Mouse (Mus musculus) heart, adult 2 months (tissue): ENCODE data around the gene Actbl2. TPM values are rescaled to one million over a fixed set of nuclear protein-coding genes. Genes with fewer than 3 reads are reported as not detected.

Source experiments
- DNase-seq, 2 experiments: peaks; one replicate each; pipeline ENCODE4 v3.0.0; 2021
- H3K27ac ChIP-seq: fragments of 200-600 bp; 2 replicates; pipeline ENCODE4 v1.8.1; 2022
- H3K27me3 ChIP-seq: fragments of 200-500 bp; 2 replicates; pipeline ENCODE4 v1.6.1; 2012; ENCODE audit warnings: mild to moderate bottlenecking, low read length, inconsistent platforms, mixed read lengths; ENCODE audit not compliant: control insufficient read depth, insufficient read depth
- H3K36me3 ChIP-seq: fragments of 200-500 bp; 2 replicates; pipeline ENCODE4 v1.6.1; 2012; ENCODE audit warnings: low read length, inconsistent platforms; ENCODE audit not compliant: control insufficient read depth, insufficient read depth
- H3K4me1 ChIP-seq: fragments of 200-500 bp; 2 replicates; pipeline ENCODE4 v1.6.1; 2011; ENCODE audit warnings: low read length; ENCODE audit not compliant: control insufficient read depth, insufficient read depth
- H3K4me3 ChIP-seq: fragments of 200-600 bp; 2 replicates; pipeline ENCODE4 v1.8.1; 2022
- H3K79me2 ChIP-seq: fragments of 200-500 bp; replicated peaks from 2 replicates; pipeline ENCODE4 v1.6.1; 2012; ENCODE audit warnings: mild to moderate bottlenecking, inconsistent platforms, low read length, moderate library complexity, mixed read lengths; ENCODE audit not compliant: control insufficient read depth, insufficient read depth
- H3K9ac ChIP-seq: fragments of 200-500 bp; 2 replicates; pipeline ENCODE4 v1.6.1; 2012; ENCODE audit warnings: low read depth, mild to moderate bottlenecking, control low read depth, inconsistent platforms, low read length, mixed read lengths
- CTCF ChIP-seq: fragments of 200-600 bp; IDR thresholded peaks from 2 replicates; pipeline ENCODE4 v1.8.1; 2022; ENCODE audit warnings: antibody characterized with exemption, mild to moderate bottlenecking, moderate library complexity
- EP300 ChIP-seq: fragments of 200-500 bp; IDR thresholded peaks from 2 replicates; pipeline ENCODE4 v1.6.1; 2011; ENCODE audit warnings: low read depth, low read length, control low read depth; ENCODE audit not compliant: insufficient read depth
- POLR2A ChIP-seq: fragments of 200-500 bp; IDR thresholded peaks from 2 replicates; pipeline ENCODE4 v1.6.1; 2011; ENCODE audit warnings: mild to moderate bottlenecking, low read depth, low read length, control low read depth; ENCODE audit not compliant: insufficient read depth
- WGBS: fragments of 180-500 bp; shearing (Covaris S2); methylation state at CpG from one replicate; pipeline ENCODE4 v1.1.7; 2018; 5-methylcytosine and 5-hydroxymethylcytosine counted together
- intact Hi-C: fragments of 180-260 bp; cut with DNase I; formaldehyde crosslinking; loops from one replicate; pipeline ENCODE4 v1.15.1; 2025
- long read RNA-seq: library from polyadenylated mRNA; stranded (forward); transcript quantifications from one replicate; pipeline ENCODE4 v2.0.0, GENCODE M21; 2021
- polyA plus RNA-seq: library from polyadenylated mRNA; depleted of rRNA; stranded (reverse); fragments of >200 nt; gene quantifications from 2 replicates; pipeline ENCODE4 v1.2.3, GENCODE M21; 2012; rRNA removed
- total RNA-seq, 2 experiments: library from RNA; stranded (reverse); gene quantifications; 2 replicates each; pipeline ENCODE4 v1.2.3; 2021

The Actbl2 gene
- total RNA-seq (not detected), polyA plus RNA-seq (not detected in 2 replicates)
- long read RNA-seq: 0 reads

DNA sequence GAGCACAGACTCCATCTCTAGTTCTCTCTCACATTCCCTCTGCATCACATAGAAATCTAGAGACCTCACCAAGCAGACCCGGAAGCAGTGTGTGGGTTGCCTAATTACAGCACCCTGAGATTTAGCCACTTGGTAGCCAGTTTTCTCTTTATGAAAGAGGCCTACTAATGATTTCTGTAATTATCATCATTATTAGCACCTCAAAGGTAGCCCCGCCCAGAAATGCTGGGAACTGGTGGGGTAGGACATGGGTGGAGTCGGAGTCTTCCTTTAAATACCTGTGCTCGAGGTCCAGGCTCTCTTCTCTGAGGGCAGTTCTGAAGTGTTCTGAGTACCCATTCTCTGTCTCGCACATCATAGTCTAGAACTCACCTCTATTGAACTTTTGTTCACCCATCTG, at the start of gene Actbl2:
Actbl2 (plus strand) TSS at position 301 of the 400 bp plus-strand sequence.
- no peak for DNase-seq
- Histone ChIP-seq H3K9ac (no peak within 1 kb of the TSS), H3K4me3 (no peak within 1 kb of the TSS), H3K79me2 (no peaks in the 10 kb centered on the region), H3K27ac (no peak within 1 kb of the TSS), H3K4me1 (no peaks in the 10 kb centered on the region), H3K27me3 (no peaks in the 10 kb centered on the region), H3K36me3 (no peaks in the 10 kb centered on the region)
- intact Hi-C loops: no loop called here
- WGBS: 91% methylated on average over 5 of the region's 5 CpGs
- TF ChIP-seq EP300 (no peak), POLR2A (no peak), CTCF (no peak)

DNA sequence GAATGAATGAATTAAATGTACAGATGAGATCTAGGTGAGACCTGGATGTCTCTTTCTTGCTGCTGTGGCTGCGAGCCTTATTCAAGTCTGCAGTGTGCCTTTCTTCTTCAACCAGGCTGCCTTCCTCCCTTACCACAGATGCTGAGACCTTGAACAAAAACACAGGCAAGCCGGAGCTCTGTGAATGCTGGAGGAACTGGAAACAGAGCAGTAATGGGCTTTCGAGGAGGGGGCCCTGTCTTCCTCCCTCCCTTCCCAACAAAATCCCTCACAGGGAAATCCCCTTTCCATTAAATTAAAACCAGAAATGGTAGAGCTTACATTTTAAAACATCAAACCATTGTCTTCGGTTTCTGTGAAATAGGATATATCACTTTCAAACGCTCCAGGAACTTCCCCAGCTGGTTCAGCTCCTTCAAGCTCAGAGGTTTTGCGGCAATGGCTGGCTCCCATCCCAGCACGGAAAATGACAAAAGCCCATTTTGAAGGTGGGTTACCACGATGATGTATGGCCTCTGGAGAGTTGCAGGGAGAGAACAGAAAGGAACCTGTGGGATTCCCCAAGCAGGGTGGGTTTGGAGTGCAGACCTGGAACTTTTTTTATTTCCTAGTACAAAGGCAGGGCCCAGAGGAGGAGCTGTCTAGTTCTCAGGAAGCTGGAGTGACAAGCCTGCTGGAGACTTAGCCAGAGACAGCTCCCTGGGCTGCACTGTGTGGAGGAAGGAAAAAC, 44.0 kb upstream of the Actbl2 start:
- Histone ChIP-seq H3K79me2 (no peaks in the 10 kb centered on the region), H3K4me1 (no peaks in the 10 kb centered on the region), H3K27me3 (no peaks in the 10 kb centered on the region), H3K4me3 (no peak overlapping the region), H3K9ac (no peak overlapping the region), H3K27ac (no peak overlapping the region), H3K36me3 (no peaks in the 10 kb centered on the region)
- no peak for TF ChIP-seq EP300
- no peak for TF ChIP-seq CTCF
- 37% methylated on average over 8 of the region's 8 CpGs for WGBS
- no peak for DNase-seq
- intact Hi-C loops: no loop called here

DNA sequence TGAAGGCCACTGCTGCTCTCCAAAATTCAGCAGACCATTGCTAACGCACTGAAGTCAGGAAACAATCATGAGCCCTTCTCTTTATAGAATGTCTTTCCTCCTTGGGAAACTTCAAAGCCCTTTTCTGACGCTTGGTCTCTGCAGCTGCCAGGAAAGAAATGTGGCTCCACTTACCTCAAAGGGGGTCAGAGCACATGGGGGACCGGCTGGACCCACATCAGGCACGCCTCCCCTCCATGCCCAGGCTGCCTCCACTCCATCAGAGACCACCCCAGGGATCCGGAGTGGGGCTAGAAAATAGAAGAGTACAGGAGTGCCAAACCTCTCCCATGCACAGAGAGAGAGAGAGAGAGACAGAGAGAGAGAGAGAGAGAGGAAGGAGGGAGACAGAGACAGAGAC, 26.0 kb upstream of the Actbl2 start:
- intact Hi-C loops: no loop called here
- Histone ChIP-seq H3K27me3 (no peaks in the 10 kb centered on the region), H3K4me1 (no peaks in the 10 kb centered on the region), H3K4me3 (no peak overlapping the region), H3K27ac (no peak overlapping the region), H3K79me2 (no peaks in the 10 kb centered on the region), H3K36me3 (no peaks in the 10 kb centered on the region), H3K9ac (no peak overlapping the region)
- TF ChIP-seq EP300 (no peak), POLR2A (no peak)
- WGBS: 57% methylated on average over 5 of the region's 5 CpGs
- DNase-seq: no peak

DNA sequence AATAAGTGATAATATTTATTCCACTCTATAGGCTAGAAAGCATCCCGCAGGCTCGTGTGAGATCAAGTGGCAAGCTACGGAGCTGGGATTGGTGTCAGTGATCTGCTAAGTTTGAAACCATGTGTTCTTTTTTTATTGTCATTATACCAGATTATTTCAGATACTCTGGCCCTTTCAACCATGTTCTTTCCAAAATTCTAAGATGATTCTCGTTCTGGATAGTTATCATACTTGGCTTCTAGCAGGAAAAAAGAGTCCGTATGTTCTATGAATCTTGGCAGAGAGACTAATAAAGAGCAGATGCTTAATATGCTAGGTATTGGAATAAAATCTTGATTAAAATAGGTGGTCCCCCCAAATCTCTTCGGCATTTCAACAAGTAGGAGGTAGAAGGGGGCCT, 25.3 kb upstream of the Actbl2 start:
- Histone ChIP-seq H3K27ac (no peak overlapping the region), H3K4me1 (no peaks in the 10 kb centered on the region), H3K79me2 (no peaks in the 10 kb centered on the region), H3K4me3 (no peak overlapping the region), H3K36me3 (no peaks in the 10 kb centered on the region), H3K9ac (no peak overlapping the region), H3K27me3 (no peaks in the 10 kb centered on the region)
- WGBS: 82% methylated on average over 6 of the region's 6 CpGs
- DNase-seq: no peak
- TF ChIP-seq POLR2A: no peak
- TF ChIP-seq CTCF: no peak
- TF ChIP-seq EP300: no peak
- intact Hi-C loops: no loop called here

DNA sequence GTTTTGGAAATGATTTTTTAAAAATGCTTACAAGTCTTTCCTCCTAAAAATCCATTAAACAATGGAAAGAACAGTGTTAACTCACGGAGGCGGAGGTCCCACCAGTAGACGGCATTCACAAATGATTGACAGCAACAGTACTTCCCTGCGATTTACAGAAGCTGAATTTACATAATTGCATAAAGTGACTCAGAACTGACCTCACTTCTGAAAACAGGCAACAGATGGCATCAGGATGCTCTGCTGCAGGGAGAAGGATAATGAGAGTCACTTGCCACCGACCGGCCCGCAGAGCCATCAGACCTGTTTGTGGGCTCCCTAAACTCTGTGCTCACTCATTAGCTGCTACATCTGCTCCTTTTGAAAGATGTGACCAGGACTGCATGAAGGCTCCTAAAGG, 22.4 kb upstream of the Actbl2 start:
- DNase-seq: no peak
- WGBS: 82% methylated on average over 7 of the region's 7 CpGs

DNA sequence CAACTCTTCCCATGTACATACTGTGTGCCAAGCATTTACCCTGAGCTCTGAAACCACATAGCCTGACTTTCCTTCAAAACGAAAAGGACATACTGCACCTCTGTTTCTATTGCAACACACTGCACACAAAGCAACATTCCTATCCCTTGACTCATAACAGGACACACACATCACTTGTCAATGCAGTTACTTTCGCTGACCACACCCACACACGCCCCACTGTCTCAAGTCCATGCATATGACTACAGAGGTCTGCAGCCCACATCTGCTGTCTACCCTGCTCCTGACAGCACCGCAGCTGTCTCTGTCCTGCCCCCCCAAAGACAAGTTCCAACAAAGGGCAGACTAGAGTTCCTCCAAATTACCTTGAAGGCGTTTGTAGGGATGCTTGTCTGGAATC, 21.5 kb upstream of the Actbl2 start:
- intact Hi-C loops: loop anchor here (10.0 kb wide), 1 partner anchor 359 kb away; no protein-coding TSS in a partner anchor
- TF ChIP-seq POLR2A: no peak
- TF ChIP-seq CTCF: no peak
- H3K36me3 ChIP-seq: no peaks in the 10 kb centered on the region
- no peaks in the 10 kb centered on the region for H3K4me1 ChIP-seq
- H3K27me3 ChIP-seq: no peaks in the 10 kb centered on the region
- H3K9ac ChIP-seq: no peak overlapping the region
- no peak for DNase-seq
- no peak overlapping the region for H3K4me3 ChIP-seq
- no peak overlapping the region for H3K27ac ChIP-seq
- H3K79me2 ChIP-seq: no peaks in the 10 kb centered on the region
- 61% methylated on average over 5 of the region's 5 CpGs for WGBS

More for the DNA sequence above, 22.4 kb upstream of the Actbl2 start:
- Histone ChIP-seq H3K4me3 (no peak overlapping the region), H3K27ac (no peak overlapping the region), H3K27me3 (no peaks in the 10 kb centered on the region), H3K9ac (no peak overlapping the region), H3K36me3 (no peaks in the 10 kb centered on the region), H3K4me1 (no peaks in the 10 kb centered on the region), H3K79me2 (no peaks in the 10 kb centered on the region)
- intact Hi-C loops: loop anchor here (10.0 kb wide), 1 partner anchor 358 kb away; no protein-coding TSS in a partner anchor
- TF ChIP-seq POLR2A: no peak
- no peak for TF ChIP-seq EP300
- TF ChIP-seq CTCF: no peak
